Mouse (Mus musculus) spleen, embryonic (tissue): ENCODE data around the gene Os9.

ENCODE experiments used
- CTCF ChIA-PET: fragments of 350-600 bp; sonication (Branson Sonifier 250); formaldehyde crosslinking; loops from one replicate; lab custom pipeline; 2022; lab: Charles Lee

The Os9 gene

DNA sequence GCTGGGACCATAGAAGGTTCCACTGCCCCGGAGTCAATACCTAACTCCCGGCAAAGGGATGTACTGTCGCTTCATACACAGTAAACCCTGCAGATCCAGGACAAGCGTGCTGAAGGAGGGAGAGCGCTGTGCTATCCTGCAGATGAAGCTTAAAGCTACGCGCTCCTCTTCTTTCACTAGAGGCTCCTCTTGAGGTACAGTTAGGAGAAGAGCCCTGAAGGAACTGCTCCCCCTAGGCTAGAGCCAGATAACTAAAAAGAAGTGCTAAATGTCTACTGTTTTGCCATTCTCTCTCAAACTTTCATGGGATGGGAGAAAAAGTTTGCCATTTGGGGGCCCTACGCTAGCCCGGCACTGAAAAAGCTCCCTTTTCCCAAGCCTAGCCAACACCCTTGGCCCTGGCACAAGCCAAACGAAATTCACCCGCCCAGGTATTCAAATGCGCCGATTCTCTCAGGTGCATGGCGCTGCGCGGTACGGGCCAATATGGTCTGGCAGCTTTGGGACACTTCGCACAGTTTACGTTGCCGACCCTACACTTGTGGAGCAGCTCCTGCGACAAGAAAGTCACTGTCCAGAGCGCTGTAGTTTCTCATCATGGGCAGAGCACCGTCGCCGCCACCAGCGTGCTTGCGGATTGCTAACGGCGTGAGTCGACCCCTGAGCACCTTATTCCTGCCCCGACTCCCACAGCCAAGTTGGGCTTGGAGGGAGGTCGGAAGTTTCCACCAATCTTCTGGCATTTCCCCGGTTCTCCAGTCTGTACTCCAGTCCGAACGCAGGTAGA lies 72.1 kb downstream of the Os9 start:
- CTCF ChIA-PET, result no interaction called here

- CTCF ChIA-PET, result no interaction called here
Measured at GRCm38 (mm10) chr10:127047954-127048353, 73.0 kb downstream of the Os9 start, which contains the start of gene Cyp27b1. Gene Cyp27b1 (plus strand): TSS chr10:127048250.
